Mouse (Mus musculus): Measurements from ENCODE around the gene Pgap2. TPM values are rescaled to one million over a fixed set of nuclear protein-coding genes. Genes with fewer than 3 reads are reported as not detected.
A peak's percentile ranks its signal among the peaks of the same experiment; 100 is the strongest.

Pgap2 gene
- 56.3 and 61.3 TPM in 2 replicates for polyA plus RNA-seq (2015; fragmentation: Nextera tagmentation; extraction: Ambion mirVana)

DNA sequence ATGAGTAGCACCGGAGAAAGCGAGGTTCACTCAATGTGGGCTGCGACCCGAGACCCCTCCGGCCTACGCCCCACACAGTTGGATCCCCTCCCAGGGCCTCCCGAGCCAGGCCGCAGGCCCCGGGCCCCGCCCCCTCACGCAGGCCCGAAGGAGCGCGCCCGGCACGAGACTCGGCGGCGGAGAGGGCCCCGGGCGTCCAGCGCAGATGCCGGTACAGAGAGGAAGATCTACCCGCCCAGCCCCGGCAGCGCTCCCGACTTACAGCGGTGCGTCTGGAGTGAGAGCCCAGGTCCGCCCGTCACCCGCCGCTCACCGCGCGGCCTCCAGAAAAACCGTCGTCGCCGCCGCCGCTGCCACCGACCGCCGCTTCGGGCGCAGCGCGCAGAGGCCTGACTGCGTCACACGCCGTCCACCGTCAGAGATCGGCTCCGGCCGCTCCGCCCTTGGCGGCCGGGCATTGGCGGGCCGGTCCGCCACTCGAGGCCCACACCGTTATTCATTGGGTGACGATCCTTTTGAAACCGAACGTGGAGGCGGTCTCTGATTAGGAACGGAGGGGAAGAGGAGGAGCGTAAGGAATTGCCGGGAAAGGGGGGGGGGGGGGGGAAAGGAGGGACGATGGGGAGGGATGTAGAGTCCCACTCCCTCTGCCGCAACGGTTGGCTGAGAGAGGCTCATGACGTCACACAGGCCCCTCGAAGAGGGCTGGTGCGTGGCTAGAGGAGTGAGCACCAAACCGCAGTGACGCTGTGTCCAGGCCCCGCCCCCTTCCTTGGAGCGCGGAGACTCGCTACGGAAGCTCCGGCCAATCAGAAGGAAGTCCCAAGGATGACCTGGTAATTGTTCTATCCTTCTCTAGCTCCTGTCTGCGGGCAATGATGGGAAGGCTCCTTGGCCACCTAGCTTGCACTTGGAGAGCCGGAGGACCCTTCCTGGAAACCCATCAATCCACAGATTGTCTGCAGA is at the start of gene Pgap2, which contains the start of gene Nup98:
Pgap2 (plus strand) TSS at position 453 of the 966 bp plus-strand sequence.
Nup98 (minus strand) TSS at position 421 of the 966 bp plus-strand sequence.
- Histone ChIP-seq H3K9ac (peak within 1 kb of the TSS; percentile 94), H3K4me3 (peak within 1 kb of the TSS; percentile 77), H3K36me3 (0 out of 2 replicates have a peak, but pooled peaks cover 2% of the 10 kb centered on the region), H3K4me1 (peaks cover 23% of the 10 kb centered on the region), H3K27me3 (replicated peaks) (no peaks in the 10 kb centered on the region), H3K27ac (replicated peaks) (peak within 1 kb of the TSS; percentile 95), H3K4me2 (peak within 1 kb of the TSS; percentile 93), H3K9me3 (no peaks in the 10 kb centered on the region)
- 1% methylated on average over 69 of the region's 87 CpGs for WGBS
- ATAC-seq (ENCODE audit: extremely low read depth, insufficient number of reproducible peaks, low FRiP score, low TSS enrichment): peak; percentile 97

GRCm38 (mm10) chr7:102170300-102170699 is 39.7 kb upstream of the Pgap2 start:
- H3K4me3 ChIP-seq: no peak overlapping the region
- H3K27ac ChIP-seq (replicated peaks): no peak overlapping the region
- no peaks in the 10 kb centered on the region for H3K4me1 ChIP-seq
- peaks cover 59% of the 10 kb centered on the region for H3K36me3 ChIP-seq
- no peak overlapping the region for H3K4me2 ChIP-seq
- ATAC-seq (ENCODE audit: extremely low read depth, insufficient number of reproducible peaks, low FRiP score, low TSS enrichment): no peak
- H3K9ac ChIP-seq: no peak overlapping the region
- H3K9me3 ChIP-seq: no peaks in the 10 kb centered on the region
- H3K27me3 ChIP-seq (replicated peaks): no peaks in the 10 kb centered on the region

GRCm38 (mm10) chr7:102183849-102184248 is 26.2 kb upstream of the Pgap2 start:
- WGBS: 84% methylated on average over 3 of the region's 3 CpGs
- ATAC-seq (ENCODE audit: extremely low read depth, insufficient number of reproducible peaks, low FRiP score, low TSS enrichment): no peak
- no peaks in the 10 kb centered on the region for H3K9me3 ChIP-seq
- H3K4me2 ChIP-seq: no peak overlapping the region
- H3K36me3 ChIP-seq: peaks cover 90% of the 10 kb centered on the region
- H3K9ac ChIP-seq: no peak overlapping the region
- H3K4me1 ChIP-seq: no peaks in the 10 kb centered on the region
- H3K27me3 ChIP-seq (replicated peaks): no peaks in the 10 kb centered on the region
- H3K27ac ChIP-seq (replicated peaks): no peak overlapping the region
- no peak overlapping the region for H3K4me3 ChIP-seq

- no peak for ATAC-seq (ENCODE audit: extremely low read depth, insufficient number of reproducible peaks, low FRiP score, low TSS enrichment)
- Histone ChIP-seq H3K9ac (no peak overlapping the region), H3K4me3 (no peak overlapping the region), H3K9me3 (no peaks in the 10 kb centered on the region), H3K4me2 (no peak overlapping the region), H3K36me3 (peaks cover 78% of the 10 kb centered on the region), H3K4me1 (no peaks in the 10 kb centered on the region), H3K27ac (replicated peaks) (no peak overlapping the region), H3K27me3 (replicated peaks) (no peaks in the 10 kb centered on the region)
- WGBS: 100% methylated on average over 1 of the region's 1 CpGs
Measured at GRCm38 (mm10) chr7:102192356-102192755, 17.7 kb upstream of the Pgap2 start.

GRCm38 (mm10) chr7:102200576-102200975 is 9.4 kb upstream of the Pgap2 start:
- Histone ChIP-seq H3K9me3 (no peaks in the 10 kb centered on the region), H3K4me1 (peaks cover 14% of the 10 kb centered on the region), H3K36me3 (peaks cover 8% of the 10 kb centered on the region; the same call in 1 of the 2 replicates), H3K27ac (replicated peaks) (no peak overlapping the region), H3K27me3 (replicated peaks) (no peaks in the 10 kb centered on the region), H3K4me2 (no peak overlapping the region), H3K9ac (no peak overlapping the region), H3K4me3 (no peak overlapping the region)
- no peak for ATAC-seq (ENCODE audit: extremely low read depth, insufficient number of reproducible peaks, low FRiP score, low TSS enrichment)
- WGBS: 83% methylated on average over 3 of the region's 3 CpGs

- no peak overlapping the region for H3K27ac ChIP-seq (replicated peaks)
Measured at GRCm38 (mm10) chr7:102200996-102201785, 8.8 kb upstream of the Pgap2 start.

DNA sequence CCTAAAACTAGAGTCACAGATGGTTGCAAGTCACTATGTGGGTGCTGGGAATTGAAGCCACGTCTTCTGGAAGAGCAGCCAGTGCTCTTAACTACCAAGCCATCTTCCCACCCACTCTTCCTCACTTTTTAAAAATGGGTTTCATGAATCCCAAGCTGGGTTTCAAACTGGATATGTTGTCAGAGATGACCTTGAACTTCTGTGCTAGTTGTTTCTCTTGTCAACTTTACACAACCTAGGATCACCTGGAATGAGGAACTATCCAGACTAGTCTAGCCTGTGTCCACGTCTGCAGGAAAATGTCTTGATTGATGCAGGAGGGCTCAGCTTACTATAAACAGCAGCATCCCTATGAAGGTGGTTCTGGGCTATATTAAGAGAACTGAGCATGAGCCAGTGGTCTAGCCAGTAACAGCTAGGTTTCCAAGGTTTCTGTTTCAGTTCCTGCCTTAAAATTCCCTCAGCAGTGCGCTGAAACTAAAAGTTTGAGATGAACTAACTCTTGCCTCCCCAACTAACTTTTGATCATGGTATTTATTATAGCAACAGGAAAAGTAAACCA is 5.6 kb upstream of the Pgap2 start:
- H3K9me3 ChIP-seq: no peaks in the 10 kb centered on the region
- H3K9ac ChIP-seq: no peak overlapping the region
- peaks cover 34% of the 10 kb centered on the region for H3K4me1 ChIP-seq
- H3K27ac ChIP-seq (replicated peaks): no peak overlapping the region
- no peaks in the 10 kb centered on the region for H3K27me3 ChIP-seq (replicated peaks)
- H3K36me3 ChIP-seq: peaks cover 9% of the 10 kb centered on the region; the same call in 1 of the 2 replicates
- 87% methylated on average over 3 of the region's 3 CpGs for WGBS
- ATAC-seq (ENCODE audit: extremely low read depth, insufficient number of reproducible peaks, low FRiP score, low TSS enrichment): no peak
- H3K4me2 ChIP-seq: no peak overlapping the region
- no peak overlapping the region for H3K4me3 ChIP-seq

More at GRCm38 (mm10) chr7:102200996-102201785, 8.8 kb upstream of the Pgap2 start:
- H3K27me3 ChIP-seq (replicated peaks): no peaks in the 10 kb centered on the region
- H3K9me3 ChIP-seq: no peaks in the 10 kb centered on the region
- no peak overlapping the region for H3K9ac ChIP-seq
- H3K4me3 ChIP-seq: no peak overlapping the region
- peaks cover 9% of the 10 kb centered on the region; the same call in 1 of the 2 replicates for H3K36me3 ChIP-seq
- H3K4me2 ChIP-seq: no peak overlapping the region
- H3K4me1 ChIP-seq: peaks cover 14% of the 10 kb centered on the region
- no peak for ATAC-seq (ENCODE audit: extremely low read depth, insufficient number of reproducible peaks, low FRiP score, low TSS enrichment)

- 44% methylated on average over 1 of the region's 1 CpGs for WGBS
- H3K27me3 ChIP-seq (replicated peaks): no peaks in the 10 kb centered on the region
- no peak overlapping the region for H3K4me2 ChIP-seq
- H3K4me1 ChIP-seq: peaks cover 30% of the 10 kb centered on the region
- H3K9me3 ChIP-seq: no peaks in the 10 kb centered on the region
- no peak overlapping the region for H3K27ac ChIP-seq (replicated peaks)
- H3K4me3 ChIP-seq: no peak overlapping the region
- no peak for ATAC-seq (ENCODE audit: extremely low read depth, insufficient number of reproducible peaks, low FRiP score, low TSS enrichment)
- H3K9ac ChIP-seq: no peak overlapping the region
- H3K36me3 ChIP-seq: peaks cover 9% of the 10 kb centered on the region; the same call in 1 of the 2 replicates
Measured at GRCm38 (mm10) chr7:102205646-102206045, 4.4 kb upstream of the Pgap2 start.

DNA sequence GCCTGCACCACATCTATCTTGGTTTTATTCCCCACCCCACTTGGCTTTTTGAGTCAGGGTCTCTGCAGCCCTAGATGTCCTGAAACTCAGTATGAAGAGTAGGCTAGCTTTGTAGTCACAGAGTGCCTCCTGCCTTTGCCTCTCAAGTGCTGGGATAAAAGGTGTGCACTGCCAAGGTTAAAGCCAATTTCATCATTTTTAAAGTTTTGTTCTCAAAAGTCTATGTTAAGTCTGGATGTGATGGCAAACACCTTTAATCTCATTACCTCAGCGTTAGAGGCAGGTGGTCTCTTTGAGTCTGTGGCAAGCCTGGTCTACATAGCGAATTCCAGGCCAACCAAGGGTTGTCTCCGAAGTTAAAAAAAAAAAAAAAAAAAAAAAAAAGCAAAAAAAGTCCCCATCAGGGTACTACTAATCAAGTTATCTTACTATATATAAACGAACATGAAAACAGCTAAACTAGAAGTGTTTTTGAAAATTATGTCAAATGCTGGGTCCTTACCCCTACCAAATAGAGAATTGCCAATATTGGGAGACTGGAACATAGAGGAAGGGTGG is 1.1 kb upstream of the Pgap2 start:
- no peaks in the 10 kb centered on the region for H3K27me3 ChIP-seq (replicated peaks)
- H3K4me3 ChIP-seq: peak overlapping the region; percentile 77
- peak overlapping the region; percentile 94 for H3K9ac ChIP-seq
- peaks cover 9% of the 10 kb centered on the region; the same call in 1 of the 2 replicates for H3K36me3 ChIP-seq
- ATAC-seq (ENCODE audit: extremely low read depth, insufficient number of reproducible peaks, low FRiP score, low TSS enrichment): no peak
- peak overlapping the region; percentile 93 for H3K4me2 ChIP-seq
- peaks cover 23% of the 10 kb centered on the region for H3K4me1 ChIP-seq
- H3K27ac ChIP-seq (replicated peaks): peak overlapping the region; percentile 95
- H3K9me3 ChIP-seq: no peaks in the 10 kb centered on the region
- 36% methylated on average over 4 of the region's 4 CpGs for WGBS

DNA sequence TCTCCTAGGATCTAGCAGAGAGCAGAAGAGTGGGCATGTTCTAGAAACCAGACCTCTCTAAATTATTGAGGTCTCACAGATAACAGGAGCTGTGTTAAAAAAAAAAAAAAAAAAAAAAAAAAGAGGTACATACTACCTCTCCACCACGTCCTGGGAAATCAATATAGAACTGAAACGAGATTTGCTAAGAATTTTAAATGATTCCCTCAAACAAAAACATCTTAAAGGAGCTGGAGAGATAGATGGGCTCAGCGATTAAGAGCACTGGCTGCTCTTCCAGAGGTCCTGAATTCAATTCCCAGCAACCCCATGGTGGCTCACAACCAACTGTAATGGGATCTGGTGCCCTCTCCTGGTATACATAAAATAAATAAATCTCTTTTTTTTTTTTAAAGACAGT is 1.1 kb downstream of the Pgap2 start:
- H3K27ac ChIP-seq (replicated peaks): peak overlapping the region; percentile 94
- H3K9ac ChIP-seq: peak overlapping the region; percentile 85
- no peaks in the 10 kb centered on the region for H3K9me3 ChIP-seq
- H3K27me3 ChIP-seq (replicated peaks): no peaks in the 10 kb centered on the region
- no peak for ATAC-seq (ENCODE audit: extremely low read depth, insufficient number of reproducible peaks, low FRiP score, low TSS enrichment)
- peak overlapping the region; percentile 77 for H3K4me3 ChIP-seq
- peak overlapping the region; percentile 80 for H3K4me2 ChIP-seq
- no peaks in the 10 kb centered on the region for H3K36me3 ChIP-seq
- peaks cover 23% of the 10 kb centered on the region for H3K4me1 ChIP-seq
- WGBS: 48% methylated on average over 3 of the region's 3 CpGs

Measured in heart, embryonic 13.5 days (tissue).